Mouse (Mus musculus): Measurements from ENCODE around the gene Gm20388. TPM values are rescaled to one million over a fixed set of nuclear protein-coding genes. Genes with fewer than 3 reads are reported as not detected.
"Not testable (repeated sequence)": the region's sequence is repeated elsewhere in the genome, so short reads cannot be mapped to it uniquely, and the experiment has no call there.

The Gm20388 gene
- total RNA-seq, 1 experiment from 2014 or later = 3.6 TPM

DNA sequence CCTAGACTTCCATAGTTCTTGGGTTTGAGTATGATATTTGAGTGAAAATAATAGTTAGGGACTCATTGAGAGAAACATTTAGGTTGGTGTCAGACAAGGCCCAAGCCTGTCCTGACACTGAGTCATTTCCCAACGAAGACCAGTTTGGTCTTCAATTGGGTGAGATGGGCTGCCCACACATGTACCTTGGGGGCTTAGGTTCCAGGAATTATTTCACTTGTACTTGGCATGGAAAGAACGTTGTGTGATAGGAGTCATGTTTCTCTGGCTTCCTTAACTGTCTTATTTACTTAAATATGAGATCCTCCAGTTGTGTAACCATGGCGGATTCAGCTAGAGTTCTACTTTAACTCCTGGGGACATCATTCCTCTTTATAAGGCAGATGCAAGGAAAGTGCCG lies 3553.0 kb downstream of the Gm20388 start:
- no peak for DNase-seq

DNA sequence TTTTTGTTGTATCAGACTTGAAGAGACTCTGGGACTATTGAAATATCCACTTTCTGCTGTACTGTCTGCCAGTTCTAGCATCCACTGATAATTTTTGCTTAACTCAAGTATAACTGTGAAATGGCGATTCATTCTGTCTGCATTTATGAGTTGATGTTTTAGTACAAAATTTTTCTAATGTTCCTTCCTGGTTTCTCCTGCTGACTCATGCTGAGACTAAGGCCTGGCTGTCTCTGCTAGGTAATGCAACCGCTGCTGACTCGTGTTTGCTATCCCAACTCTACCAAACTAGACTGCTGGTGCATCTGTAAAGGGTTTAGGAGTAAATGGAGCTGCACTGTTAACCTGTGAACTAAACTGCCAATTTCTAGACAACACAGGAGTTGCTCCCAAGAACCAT lies 3556.8 kb downstream of the Gm20388 start:
- DNase-seq = no peak

DNA sequence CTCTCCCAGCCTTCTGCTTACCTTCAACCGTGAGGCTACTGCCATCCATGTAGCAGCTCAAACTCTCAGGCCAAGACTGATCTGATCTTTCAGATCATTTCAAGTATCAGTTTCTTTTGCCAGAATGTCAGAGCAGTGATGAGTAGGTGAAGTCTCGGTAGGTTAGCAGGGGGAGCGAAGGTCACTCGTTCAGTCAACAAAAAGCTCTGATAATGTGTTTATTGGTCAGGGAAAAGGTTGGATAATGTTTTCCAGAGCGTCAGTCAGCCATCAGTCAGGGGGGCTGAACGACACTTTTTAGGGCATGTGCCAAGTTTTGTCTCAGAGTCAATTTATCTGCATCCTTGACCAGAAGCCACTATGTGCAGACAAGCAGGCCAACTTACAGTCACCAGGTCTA lies 3562.3 kb downstream of the Gm20388 start:
- not testable (repeated sequence) for DNase-seq

DNA sequence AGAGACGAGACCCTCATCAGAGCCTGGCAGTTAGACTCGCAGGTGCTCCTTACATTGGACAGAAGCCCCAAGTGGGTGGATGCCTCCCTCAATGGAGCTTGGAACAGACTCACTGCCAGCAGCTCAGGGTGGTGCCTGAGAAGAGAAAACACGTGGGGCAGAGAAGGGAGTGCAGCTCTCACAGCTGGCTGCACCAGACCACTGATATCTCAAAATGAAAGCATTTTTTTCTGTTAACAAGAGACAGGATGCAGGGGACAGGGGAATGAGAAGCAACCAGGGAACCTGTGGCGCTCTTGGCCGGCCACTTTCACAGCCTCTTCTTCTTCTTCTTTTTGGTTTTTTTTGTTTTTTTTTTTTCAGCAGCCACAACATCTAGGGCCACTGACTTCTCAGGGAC lies 3563.9 kb downstream of the Gm20388 start:
- DNase-seq = not testable (repeated sequence)

DNA sequence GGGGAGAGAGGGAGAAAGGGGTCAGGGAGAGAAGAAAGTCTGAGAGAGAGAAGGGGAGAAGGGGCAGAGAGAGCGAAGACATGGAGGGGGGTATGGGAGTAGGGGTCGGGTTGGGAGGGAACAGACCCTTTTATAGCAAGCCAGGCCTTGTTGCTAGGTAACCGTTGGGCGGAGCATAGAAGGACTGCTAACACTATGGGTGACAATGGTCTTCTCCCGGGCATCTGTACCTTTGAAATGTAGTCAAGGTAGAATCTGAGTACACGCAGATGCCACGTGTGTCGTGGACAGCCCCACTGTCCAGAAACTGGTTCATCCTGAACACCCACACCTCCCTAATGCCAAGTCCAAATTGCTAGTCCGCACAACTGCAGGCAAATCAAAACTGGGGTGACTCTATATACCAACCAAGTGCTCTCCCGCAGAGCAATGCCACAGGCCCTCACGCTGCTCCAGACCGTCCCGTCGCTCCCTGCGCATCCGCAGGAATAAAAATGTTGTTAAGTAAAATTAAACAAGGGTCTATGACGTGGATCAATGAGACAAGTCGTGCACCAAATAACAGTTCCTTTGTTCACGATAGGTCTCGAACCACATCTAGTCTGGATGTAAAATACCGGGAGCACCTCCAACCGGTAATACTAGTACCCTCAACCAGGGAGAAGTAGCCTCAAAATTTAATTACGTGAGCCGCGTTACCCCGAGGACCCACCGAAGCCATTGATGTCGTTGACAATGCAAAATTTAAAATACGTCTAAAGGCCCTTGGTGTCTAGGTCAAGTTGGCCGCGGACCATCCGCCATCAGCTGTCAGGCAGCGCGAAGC lies 3566.5 kb downstream of the Gm20388 start:
- DNase-seq = no peak

DNA sequence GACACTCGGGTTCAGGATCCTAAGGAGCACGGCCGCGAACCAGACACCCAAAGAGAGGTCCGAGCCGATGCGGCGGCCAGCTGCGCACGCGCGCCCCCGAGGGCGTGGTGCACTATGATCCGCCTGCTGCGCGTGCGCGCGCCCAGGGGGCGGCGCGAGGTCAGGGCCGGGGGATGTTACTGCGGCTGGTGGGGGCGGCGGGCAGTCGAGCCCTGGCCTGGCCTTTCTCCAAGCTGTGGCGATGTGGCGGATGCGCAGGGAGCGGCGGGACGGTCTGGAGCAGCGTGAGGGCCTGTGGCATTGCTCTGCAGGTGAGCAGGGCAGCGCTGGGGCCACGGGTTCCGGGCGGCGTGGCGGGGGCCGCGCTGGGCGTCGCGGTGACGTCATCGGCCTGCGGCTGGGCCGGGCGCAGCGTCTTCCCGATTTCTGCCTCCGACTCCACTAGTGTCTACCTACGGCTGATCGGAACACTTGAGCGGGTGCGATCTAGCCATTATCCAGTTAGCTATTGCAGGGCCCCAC lies 3567.2 kb downstream of the Gm20388 start, which contains the start of gene Afg3l1:
Gene Afg3l1 (plus strand): TSS at position 167 of the 522 bp plus-strand sequence.
- peak; percentile 96 for DNase-seq

DNA sequence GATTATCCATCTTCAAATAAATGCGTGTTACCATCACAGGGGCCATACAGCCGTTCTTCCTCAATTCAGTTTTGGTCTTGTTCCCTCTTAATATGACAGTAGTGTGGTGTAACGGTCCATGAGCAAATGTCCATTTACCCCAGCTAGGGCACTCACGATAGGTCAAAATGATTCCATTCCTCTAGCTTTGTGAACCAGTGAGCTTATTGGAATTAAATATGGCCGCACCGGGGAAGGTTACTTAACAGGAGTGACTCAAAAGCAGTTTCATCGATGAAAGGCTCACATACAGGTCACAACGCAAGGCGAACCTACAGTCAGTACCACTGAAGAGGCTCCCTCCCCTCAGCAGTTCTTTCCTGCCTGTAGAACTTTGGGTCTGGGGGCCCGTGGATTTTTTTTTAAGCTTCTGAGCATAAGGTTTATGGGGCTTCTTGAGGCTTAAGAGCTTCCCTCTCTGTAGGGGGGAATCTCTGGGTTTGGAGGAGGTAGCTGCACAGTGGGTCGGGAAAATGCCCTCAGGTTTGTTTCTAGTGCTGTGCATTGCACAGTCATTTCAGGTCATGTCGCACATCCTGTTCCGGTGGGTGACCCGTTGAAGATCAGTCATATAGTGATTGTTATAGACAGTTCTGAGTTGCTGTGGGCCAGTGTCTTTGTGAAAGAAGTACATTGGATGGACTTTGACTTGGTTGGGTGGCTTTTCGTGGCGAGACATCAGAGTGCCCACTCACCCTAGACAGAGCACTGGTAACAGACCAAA lies 3568.0 kb downstream of the Gm20388 start:
- DNase-seq = no peak

DNA sequence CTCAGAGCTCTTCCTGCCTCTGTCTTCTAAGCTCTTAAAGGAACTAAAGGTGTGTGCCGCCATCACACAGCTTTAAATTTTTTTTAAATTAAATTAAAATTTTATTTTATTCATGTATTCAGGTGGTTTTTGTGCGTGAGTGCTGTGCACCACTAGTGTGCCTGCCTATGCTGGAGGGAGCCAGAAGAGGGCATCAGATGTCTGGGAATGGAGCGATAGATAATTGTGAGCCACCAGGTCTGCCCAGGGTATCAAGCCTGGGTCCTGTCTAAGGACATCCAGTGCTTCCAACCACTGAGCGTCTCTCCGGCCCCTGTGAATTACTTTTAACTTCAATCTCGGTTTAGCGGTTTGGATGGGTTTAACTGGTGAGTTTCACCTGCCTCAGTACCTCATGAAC lies 3572.0 kb downstream of the Gm20388 start:
- DNase-seq = no peak

DNA sequence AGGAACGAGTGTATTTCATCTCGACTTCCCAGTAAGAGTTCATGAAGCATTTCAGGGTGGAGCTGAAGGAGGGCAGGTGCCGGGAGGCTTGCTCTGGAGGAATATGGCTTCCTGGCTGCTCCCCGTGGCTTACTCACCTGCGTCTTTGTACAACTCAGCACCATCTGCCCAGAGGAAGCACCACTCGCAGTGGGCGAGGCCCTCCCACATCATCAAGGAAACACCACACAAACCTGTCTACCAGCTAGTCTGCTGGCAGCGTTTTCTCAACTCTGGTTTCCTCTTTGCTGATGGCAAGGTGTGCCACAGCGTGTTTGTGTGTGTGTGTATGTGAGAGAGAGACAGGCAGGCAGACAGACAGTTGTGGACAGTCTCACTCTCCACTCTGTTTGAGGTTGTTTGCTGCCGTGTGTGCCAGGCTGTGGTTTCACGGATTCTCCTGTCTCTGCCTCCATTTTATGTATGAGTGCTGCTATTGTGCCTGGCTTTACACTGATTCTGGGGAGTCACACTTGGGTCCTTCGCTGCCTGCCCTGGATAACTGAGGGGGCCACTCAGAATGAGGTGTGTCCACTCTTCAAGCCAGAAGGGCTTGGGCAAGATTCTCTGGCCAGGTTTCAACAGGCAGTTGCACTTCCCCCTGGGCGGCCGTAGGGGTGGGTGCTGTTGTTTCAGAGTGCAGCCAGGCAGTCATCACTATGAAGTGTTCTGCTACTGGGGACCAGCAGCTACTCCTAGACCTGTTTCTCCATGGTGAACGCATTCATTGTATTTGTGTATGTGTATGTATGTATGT lies 3580.8 kb downstream of the Gm20388 start:
- DNase-seq = no peak

DNA sequence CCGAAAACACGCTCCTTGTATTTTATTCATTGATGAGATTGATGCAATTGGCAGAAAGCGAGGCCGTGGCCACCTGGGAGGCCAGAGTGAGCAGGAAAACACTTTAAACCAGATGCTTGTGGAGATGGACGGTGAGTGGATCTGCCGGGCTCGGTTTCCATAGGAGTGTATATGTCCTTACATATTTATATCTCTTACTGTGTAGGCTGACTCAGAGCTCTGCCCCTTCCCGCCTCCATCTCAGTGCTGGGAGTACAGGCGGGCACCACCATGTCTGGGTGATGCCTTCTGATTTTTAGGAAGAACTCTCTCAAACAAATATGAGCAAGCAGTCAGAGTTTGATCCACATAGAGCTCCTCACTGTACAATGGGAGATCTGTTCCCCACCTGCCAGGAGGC lies 3582.3 kb downstream of the Gm20388 start:
- DNase-seq = no peak

DNA sequence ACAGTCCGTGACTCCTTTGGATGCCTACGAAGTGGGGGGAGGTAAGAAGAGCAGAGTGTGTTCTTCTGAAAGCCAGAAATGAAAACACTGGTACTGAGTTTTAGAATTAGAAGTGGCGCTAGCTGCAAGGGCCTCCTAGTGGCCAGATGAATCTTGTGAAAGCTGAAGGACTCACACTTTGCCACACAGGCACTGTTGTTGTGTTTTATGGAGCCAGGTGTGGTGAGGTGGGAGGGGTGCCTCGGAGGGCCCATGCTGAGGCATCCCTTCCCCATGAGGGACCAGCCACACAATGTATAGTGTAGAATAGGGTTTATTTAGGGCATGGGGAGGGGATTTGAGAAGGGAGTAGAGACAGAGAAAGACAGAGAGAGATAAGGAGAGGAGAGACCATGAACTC lies 3587.1 kb downstream of the Gm20388 start:
- no peak for DNase-seq

DNA sequence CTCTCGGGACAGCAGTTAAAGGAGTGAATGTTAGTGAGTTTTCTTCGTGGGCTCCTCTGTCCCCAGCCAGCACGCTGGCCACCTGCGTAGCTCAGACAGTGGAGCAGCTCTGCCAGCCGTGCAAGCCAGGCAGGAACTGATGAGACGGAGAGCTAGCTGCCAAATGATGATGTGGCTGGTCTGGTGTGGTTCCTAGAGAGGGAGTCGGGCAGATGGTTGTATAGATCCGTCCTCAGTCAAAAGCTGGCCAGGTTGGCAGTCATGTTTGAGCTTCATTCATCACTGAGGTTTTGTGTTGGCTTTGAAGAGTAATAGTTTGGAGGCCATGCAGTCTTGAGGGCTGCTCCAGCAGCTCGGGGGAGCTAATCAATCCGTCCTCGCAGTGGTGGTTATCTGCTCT lies 3588.3 kb downstream of the Gm20388 start:
- no peak for DNase-seq

DNA sequence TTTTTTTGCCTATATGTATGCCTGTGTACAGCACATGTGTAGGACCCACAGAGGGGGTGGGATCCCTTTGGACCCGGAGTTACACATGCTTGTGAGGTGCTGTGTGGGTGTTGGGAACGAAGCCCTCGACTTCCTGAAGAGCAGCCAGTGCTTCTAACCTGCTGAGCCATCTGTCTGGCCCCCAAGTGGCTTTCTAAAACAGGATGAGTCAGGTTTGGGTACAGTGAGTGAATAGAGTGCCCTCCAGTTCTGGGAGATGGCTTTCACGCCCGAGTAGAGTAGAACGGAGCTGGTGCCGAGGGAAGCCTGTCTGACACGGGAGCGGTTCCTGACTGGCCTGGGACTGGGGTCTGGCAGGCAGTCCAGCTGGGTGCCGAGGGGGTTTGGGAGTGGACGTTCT lies 3588.9 kb downstream of the Gm20388 start:
- DNase-seq = no peak

DNA sequence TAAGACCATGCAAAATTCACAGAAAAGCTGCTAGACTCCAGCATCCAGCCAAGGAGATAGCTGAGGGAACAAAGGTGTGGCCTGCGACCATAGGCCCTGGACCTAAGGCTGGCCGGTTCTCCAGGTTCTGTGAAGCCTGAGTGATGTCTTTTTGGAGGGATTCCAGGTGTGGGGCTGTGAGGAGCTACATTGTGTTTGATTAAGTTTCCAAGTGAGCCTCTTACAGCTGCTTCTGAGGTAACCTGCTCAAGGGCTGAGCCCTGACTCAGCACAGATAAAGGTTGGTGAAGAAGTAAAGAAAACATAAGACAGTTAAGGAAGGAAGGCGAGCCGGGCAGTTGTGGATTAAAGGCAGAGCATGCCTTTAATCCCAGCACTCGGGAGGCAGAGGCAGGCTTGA lies 3591.6 kb downstream of the Gm20388 start:
- DNase-seq = no peak

DNA sequence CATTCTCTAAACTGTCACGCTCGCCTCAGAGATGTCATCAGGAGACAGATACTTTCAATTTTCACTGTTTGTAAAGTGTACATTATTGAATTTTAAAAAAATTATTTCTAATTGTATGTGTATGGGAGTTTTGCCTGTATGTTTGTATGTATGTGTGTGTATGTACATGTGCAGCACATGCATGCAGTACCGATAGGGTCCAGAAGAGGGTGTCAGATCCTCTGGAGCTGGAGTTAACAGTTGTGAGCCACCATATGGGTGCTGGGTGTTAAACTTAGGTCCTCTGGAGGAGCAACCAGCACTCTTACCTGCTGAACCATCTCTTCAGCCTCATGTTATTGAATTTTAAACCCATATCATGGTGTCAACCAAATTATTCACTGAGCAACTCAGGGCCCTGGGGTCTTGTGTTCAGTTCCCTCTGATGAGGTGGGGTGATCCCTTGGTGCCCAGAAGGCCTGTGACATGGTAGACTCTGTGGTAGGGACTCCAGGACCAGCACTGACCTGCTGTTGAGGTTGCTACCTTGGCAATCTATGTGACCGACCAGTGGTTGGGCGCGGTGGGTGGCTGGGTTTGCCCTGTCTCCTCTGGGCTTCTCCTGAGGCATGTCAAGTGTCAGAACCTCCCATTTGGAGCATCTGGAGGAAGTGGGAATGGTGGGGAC lies 3593.3 kb downstream of the Gm20388 start:
- DNase-seq = no peak

DNA sequence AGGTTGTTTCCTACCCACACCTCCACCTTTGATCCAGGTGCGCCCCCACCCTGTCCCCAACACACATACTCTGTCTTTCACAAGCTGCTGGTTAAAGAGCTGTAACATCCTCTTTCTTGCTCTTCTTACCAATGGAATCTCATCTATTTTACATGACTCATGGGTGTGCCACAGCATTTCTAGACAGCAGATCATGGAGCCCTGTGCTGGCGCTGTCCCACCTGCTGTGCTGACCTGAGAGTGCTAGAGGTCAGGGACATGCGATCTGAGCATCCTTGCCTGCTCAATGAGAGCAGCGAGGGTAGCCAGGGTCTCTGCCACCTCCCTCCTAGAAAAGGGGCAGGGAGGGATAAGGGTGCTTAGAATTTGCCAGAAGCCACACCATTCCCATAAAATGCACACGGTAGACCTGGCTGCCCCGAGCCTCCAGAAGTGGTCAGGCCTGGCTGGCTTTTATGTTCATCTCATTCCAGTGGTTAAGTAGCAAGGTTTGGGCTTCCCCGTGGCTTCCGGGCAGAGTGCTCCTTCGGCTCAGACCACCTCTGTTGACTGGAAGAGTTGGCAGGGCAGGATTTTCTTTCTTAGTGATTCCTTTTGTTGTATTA lies 3594.1 kb downstream of the Gm20388 start:
- no peak for DNase-seq

DNA sequence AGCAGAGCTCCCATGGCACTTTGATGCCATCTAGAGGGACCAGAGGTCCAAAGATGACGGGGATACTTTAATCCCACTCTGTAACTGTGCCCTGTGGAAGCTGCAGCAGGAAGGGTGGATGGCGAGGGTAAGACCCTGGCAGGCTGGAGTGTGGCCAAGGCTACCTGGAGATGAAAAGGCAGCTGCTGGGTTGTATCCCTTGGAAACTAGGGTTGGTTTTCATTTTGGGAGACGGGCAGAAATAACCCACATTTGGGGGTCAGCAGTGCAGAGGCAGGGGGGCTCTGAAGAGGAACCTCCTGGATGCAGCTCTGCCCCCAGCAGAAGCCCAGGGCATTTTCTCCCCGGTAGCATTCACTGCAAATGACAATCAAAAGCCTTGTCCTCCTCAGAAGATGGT lies 3594.6 kb downstream of the Gm20388 start:
- no peak for DNase-seq

DNA sequence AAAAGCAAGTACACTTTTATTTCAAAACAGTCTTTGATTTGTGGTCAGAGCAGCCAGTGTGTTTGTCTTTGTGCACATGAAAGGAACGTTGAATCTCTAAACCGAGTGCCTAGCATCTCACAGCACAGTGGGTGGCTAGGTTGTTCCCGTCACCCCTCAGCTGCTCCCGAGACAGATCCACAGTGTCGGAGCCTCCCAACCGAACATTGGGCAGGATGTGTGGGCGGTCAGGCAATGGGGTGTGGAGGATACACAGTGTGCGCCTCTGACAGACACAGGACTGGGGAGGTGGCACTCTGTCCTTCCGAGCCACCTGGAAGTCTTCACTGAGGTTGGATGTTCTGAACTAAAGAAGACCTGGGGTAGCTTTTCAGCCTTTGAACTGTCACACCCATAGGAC lies 3595.1 kb downstream of the Gm20388 start:
- DNase-seq = no peak

DNA sequence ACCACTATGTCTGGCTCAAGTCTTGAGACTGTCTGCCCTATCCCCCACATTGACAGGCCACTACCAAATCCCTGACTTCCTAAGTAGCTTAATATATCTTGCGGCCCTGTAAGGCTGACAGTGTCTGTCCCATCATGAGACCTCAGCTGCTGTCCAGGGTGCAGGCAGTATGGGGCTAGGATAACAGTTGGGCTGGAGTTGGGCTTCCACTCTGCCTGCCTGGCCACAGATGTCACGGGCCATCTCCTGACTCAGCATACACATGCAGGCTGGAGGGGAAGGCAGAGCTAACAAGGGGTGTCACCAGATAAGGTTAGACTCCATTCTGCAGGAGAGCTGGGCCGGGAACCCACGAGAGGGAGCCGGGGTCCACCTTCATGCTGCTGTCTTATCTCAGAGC lies 3596.5 kb downstream of the Gm20388 start:
- DNase-seq = no peak

DNA sequence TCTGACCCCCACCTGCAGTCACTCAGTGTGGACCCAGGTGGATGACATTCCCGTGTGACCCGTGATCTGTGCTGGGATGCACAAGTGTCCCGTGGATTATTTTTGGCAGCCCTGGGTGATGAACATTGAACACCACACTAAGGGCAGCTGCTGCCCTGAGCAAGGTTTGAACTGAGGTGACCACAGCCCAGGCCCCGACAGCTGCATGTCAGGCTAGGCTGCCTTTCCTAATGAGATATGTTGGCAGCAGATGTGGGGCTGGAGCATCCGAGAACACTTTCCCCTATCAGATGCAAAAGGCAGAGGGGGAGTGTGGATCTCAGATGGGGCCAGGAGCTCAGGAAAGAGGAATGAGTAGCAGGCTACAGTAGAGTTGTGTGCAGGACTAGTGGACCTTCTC lies 3600.2 kb downstream of the Gm20388 start:
- DNase-seq = no peak

DNA sequence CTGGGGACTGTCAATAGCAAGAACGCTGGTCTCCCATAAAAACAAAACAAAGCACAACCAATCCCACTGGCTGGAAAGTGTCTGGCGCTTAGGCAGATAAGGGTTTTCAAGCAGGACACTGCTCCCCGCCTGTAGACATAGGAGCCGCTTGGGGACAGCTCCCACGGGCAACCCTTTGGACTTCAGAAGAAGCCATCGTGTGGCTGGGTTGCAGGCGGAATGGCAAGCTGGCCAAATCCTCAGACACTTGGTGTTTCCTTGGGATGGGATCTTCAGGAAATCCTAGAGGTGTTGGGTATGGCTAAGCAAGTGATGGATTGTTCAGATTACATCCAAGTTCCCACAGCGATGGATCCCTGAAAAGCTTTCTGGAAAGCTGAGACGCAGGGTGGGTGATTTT lies 3603.5 kb downstream of the Gm20388 start:
- no peak for DNase-seq
